Mouse (Mus musculus): ENCODE results near the gene Atoh8.

DNA sequence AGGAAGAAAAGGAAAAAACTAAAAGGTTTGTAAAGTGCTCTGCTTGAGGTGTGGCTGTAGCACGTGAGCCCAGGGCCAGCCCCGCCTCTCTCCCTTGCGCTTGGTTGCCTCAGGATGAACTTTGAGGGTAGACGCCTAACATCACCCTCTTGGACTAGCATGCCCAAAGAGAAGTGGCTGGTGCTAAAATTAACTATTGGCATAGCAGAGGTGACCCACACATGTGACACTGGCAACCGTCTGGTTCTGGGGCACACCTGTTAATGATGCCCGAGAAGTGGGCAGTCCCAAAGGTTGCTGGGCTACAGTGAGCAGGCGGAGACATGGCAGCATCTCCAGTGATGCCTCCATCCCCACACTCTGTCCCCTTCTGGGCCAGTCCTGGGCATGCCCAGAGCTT lies 24.1 kb upstream of the Atoh8 start:
- no peak for TF ChIP-seq POU5F1 (IDR thresholded peaks at IDR 0.05; ENCODE audit: borderline replicate concordance, low read length)
- no peak for TF ChIP-seq CTCF (conservative IDR thresholded peaks at IDR 0.05; ENCODE audit: low read length)
- no peak for TF ChIP-seq NANOG (IDR thresholded peaks at IDR 0.05; ENCODE audit: borderline replicate concordance, low read length)
